Mouse (Mus musculus) frontal cortex, postnatal 36 days (tissue): ENCODE results near the gene Snip1.
A peak's percentile ranks its signal among the peaks of the same experiment; 100 is the strongest.

Source experiments
- DNase-seq, 2 experiments: peaks; one replicate each; pipeline ENCODE4 v3.0.0; 2022; ENCODE audit warnings: low spot score in 2 of 2

Gene Snip1

DNA sequence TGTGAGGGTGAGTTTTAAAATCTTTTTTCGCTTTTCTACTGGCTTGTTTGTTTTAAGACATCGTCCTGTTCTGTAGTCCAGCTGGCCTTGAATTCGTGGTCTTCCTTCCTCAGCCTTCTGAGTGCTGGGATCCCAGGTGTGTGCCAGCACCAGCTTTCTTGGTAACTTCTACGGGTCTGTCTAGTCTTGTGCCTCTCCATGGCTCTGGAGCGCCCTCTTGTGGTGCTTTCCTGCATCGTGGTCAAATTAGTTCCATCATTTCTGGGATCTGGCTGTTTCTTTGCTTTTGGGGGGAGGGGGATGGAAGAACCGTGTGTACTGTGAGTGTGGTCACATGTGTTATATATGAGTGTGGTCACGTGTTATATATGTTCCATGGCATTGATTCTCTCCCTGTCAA is 33.0 kb downstream of the Snip1 start:
- DNase-seq = peak; percentile 82 to 87

DNA sequence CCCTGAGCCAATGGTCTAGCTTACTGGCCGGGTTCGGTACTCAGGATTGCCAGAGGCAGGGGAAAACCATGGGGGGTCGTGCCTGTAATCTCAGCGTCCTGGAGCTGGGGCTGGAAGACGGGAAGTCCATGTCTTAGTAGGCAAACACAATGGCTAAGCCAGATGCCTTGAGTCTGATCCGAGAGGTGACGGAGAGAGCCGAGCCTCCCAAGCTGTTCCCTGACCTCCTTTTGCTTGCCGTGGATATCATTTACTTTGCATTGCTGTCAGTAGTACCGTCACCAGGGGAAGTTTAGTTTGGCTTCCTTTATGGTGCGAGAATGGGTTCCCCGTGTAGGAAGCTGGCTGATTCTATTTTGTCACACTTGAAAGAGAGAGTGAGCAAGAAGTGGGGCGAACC is 34.9 kb downstream of the Snip1 start:
- DNase-seq = no peak

DNA sequence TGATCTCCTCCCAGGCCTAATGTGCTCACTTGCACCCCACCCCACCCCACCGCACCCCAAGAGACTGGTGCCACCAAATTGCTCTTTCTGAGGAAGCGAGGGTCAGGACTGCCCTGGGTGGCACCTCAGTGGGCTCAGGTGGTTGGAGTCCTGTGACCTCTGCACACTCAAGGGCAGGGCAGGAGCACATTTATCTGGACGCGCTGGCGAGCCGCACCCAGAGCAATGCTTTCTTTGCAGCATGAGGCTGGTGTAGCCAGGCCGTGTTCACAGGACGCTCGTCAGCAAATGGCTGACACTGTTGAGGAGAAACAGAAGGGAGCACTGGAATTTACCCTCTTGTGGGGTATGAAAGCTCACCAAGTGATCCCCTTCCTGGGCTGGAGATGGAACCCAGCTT is 38.9 kb downstream of the Snip1 start:
- no peak for DNase-seq

DNA sequence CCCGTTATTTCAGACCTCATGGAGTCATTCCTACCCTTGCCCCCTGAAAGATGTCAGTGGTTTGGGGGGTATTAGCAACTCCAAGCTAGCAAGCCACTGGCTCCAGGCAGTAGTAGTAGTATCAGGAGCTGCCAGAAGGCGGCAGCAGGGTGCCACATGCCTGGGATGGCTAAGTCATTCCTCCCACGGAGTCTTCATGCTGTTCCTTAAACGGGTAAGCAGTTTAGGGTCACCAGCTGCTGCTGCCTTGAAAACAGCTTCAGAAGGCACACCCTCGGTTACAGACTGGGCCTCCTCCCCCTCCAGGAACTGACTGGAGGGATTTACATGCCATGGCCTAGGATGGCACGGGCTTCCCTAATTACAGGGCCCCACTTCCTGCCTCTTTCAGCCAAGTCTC is 48.2 kb downstream of the Snip1 start:
- DNase-seq = peak; percentile 89 to 92

DNA sequence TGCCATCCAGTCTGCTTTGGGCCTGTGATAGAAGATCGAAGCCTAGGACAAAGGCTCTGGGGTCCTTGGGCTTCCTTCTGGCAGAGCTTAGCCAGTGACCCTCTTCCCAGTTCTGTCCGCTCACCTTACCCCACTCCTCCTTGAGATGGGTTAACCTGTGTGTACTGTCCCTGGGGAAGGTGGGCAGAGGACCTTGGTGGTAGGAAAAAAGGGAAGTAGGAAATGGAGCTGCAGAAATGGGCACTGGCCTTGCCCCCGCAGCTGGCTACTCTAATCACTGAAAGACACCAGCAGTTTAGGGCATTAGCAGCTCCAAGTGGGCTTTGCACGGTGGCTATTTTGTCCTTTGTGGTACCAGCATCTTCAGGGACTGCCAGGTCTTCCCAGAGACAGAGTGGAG is 48.6 kb downstream of the Snip1 start:
- no peak for DNase-seq

DNA sequence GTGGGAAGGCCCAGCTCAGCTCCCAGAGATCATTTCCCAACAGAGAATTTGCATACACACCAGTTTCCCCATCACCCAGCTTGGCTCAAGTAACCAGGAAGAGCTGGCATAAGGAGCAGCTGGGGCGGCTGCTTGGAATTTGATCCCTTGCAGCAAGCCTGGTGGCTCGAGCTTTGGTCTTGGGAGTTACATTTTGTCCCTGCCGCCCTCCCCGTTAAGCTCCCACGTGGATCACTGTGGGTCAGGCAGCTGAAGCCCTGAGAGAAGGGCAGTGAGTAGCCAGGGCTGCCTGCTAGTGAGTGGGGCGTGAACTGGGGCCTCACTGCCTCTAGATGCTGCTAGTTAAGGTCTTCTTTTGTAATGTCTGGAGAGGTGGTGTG is 49.2 kb downstream of the Snip1 start:
- no peak for DNase-seq

DNA sequence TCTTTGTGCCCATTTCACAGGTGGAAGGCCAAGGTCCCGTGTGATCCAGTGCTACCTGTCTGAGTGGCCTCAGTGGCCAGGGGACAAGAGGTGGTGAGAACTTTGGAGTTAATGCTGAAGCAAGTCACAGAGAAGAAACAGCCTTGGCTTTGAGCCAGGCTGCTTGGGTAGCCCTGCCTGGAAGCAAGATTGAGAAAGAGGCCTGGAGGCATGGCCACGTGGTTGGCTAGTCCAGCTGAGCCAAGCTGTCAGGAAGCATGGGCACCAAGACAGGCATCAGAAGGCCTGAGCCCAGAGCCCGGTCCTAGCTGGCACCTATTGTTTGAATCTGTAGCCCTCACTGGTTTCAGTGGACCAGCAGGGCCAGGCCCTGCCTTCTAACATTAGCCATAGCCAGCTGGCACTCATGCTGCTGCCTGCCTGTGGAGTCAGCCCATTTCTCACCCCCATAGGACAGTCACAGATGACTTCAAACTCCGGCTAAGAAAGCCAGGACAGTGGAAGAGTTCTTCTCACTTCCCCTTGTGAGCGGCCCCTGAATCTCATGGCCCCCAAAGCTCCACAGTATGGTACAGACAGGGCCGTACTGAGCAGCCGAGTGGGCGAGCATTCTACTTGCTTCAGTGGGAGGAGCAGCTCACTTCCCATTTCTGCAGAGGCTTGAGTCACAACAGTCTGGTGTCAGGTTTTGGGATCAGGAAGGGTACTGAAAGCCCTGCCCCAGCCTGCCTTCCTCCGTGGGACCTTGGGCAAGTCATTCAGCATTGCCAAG is 49.8 kb downstream of the Snip1 start:
- DNase-seq = peak; percentile 55 to 63

DNA sequence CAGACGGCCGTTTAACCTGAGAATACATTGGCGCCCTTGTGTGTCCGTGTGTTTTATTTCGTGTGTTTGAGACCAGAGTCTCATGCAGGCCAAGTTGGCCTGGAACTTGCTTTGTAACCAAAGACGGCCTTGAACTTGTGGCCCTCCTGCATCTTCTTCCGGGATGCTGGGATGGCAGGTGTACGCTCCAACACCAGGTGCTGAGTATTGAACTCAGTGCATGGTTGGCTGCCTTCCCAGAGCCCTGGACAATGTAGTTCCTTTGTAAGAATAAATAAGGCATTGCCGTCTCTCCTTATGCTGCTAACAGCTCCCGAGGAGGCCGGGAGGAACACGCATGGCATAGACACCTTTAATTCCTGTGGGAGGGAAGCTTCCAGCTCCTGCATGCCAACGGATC is 50.5 kb downstream of the Snip1 start:
- DNase-seq = no peak

DNA sequence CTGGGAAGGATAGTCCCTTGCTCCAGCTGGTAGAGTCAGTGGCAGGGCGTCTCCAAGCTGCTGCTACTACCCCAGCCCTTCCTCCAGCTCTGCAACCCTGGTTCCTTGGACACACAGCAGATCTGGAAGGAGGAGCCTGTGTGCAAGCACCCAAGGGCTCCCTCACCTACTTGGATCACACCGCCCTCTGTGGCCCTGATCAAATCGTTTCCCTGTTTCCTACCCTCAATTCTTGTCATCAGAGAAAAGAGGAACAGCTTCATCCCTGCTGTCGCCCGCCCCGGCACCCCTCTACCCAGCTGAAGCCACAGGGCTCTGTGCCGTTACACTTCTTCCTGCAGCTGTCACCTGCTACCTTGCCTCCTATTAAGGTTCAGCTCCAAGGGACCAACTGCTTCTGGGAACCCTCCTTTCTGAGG is 51.4 kb downstream of the Snip1 start:
- no peak for DNase-seq

DNA sequence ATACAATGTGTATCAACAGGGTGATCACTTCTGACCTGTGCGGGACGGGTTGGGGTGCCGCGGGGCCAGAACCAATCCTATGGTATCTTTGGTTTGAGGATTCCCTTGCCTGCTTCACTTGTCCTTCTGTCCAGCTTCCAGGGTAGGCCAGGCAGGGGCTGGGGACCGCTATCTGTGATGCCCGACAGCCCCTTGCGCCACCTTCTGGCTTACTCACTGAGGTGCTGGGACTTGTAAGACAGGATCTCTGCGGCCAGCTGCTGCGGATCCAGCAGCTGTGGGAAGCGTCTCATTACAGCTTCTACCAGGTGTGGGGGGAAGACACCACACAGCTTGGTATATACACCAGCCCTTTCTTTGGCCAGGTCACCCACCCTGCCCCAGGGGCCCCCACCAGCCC is 52.6 kb downstream of the Snip1 start:
- DNase-seq = no peak

DNA sequence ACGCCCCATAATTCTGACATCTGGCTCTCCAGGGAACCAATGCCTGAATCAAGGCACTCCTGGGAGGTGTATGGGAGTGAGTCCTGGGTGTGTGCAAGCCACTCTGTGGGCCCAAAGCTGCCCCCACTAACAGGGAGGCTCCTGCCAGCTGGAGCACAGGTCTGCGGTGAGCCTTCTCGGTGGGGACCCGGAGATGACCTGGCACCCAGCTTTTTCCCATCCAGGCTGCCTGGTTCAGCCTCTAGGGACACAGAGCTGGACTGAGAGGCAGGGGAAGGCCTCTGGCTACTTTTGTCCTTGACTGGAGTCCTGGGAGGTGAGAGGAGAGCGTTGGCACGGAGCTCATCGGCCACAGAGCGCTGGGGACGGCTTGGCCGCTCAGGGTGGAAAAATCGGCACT is 53.2 kb downstream of the Snip1 start:
- DNase-seq = no peak

DNA sequence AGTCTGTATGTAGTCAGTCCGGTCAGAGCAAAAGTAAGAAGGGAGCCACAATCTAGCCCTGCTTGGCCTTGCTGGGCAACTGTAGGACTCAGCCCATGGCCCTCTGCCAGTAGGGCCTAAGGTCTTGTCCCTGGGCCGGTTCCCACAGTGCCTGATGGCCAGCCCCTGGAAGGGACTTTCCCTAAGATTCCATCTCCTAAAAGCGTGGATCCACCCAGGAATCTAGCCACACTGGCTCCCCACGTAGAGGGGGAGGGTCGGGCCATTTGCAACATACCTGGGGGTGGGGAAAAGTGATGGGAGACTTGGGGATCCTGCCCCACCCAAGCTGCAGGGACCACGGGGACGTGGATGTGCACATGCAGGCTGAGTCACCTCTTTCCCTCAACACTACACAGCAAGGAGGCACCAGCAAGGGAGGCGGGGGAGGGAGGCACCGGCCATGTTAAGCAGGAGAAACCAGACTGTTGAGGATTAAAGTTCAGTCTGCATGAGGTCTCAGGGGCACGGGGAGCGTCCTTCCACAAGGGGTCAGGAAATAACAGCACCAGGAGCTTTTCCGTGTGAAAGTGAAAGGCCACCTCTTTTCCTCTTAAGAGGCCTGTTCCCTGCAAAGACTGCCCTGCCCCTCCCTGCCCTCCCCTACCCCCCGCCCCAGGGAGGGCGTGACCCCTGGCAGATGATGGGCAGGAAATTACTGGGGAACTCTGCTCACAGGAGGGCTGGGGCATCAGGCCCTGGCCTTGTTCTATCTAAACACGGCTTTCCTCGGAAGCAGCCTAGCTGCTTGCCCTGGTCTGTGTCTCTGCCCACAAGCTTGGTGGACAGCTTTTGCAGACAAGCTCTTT is 56.2 kb downstream of the Snip1 start:
- DNase-seq = no peak

DNA sequence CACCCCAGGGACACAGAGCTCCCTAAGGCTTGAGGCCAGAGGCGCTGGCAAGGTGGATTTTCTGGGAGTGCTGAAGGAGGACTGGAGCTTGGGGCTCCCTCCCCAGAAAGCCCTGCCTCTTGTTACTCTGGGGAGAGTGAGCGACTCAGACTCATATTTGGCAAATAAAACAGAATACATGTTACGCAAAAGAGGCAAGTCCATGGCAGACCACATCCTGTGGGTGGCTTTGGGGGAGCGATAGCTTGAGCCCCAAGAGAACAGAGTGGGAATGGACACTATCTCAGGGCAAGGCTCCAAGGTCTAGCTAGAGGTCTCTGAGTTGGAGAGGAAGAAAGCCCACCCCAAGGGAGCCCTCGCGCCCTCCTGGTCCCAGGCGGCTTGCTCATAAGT is 56.8 kb downstream of the Snip1 start:
- no peak for DNase-seq
